Mouse (Mus musculus) kidney, postnatal 10 days (tissue): ENCODE data around the gene Rad17.

Source experiments
- DNase-seq: peaks from one replicate; pipeline ENCODE4 v3.0.0; 2021; ENCODE audit warnings: mixed read lengths

Rad17 gene

DNA sequence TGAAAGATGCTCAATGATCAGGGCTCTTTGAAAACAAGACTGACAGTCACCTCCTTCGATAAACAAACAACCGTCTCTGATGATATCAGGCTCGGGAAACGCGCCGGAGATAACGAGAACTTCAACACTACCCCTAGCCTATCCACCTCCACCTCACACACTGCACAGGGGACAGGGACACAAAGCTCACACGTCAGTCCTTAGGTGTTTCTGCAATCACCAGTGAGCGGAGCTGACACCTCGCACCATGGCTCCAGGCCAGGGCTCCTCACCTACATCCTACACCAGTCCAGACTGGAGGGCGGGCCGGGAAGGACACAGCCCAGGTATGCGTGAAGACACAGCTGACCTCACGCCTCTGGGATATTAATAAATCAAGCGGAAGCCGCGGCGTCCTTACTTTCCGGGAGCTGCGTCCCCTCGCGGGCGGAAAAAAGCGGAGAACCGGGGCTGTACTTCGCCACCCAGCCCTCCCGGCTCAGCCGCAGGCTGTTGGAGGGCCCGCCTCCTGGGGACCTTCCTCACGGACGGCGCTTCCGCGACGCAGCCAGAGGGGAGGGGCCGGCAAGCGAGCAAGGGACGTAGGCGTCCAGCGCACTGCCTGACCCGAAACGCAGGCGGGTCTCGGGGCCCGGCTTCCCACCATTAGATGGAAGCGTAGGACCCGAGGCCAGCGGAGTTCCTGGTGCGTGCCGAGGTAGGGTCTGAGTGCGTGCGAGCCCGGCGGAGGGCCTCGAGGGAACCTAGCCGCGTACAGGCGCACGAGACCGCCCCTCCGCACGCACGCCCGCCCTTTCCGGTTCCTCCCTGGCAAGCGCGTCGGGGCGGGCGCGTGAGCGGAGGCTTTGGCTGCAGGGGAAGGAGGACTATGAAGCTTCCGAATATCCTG, at the start of gene Rad17, which contains the start of gene Ak6:
Gene Rad17 (minus strand): TSS at position 502 of the 889 bp plus-strand sequence.
Gene Ak6 (plus strand): TSS at position 430 of the 889 bp plus-strand sequence.
- DNase-seq: peak; percentile 98

DNA sequence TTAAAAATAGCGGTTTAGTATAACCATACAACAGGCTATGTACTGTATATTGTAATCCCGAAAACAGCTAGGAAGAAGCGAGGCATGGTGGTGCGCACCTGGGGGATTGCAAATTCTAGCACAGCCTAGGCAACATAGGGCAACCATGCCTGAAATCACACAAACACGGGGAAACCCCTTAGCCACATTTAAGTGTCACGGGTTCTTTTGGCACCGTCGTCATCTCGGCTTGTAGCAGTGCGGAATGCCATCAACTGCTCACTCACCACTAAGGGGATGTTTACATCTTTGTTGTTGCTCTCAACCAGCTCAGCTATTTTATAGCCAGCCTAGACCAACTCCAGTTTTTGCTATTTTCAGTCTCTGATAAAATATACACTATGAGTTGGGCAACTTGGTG, 48.0 kb upstream of the Rad17 start:
- no peak for DNase-seq

DNA sequence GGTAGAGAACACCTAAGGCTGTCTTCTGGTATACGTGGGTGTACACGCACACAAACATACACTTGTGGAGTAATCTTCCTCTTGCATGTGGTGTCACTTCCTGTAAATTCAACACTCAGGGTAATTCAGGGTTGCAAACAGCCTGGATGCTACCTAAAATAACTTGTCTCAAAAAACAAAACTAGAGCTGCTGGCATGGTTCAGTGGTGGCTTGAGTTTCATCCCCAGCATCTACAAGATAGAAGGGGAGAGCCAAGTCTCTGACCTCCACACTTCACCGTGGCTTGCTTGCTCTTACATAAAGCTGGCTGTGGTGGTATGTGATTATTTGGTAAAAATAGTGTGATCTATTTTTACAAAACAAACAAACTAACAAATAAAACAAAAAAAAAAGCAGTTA, 46.7 kb upstream of the Rad17 start:
- DNase-seq: no peak

DNA sequence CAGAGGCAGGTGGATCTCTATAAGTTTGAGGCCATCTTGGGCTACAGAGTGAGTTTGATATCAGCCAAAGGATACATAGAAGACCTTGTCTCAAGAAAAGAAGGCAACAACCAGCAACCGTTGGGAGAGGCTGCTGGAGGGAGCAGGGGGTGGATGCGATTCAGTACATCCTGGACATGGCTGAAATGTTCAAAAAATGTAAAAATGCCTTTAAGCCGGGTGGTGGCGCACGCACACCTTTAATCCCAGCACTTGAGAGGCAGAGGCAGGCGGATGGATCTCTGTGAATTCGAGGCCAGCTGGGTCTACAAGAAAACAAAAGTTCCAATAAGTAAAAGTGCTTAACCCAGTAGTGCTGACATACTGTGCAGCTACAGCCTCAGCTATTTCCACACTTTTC, 36.7 kb upstream of the Rad17 start:
- DNase-seq: no peak

DNA sequence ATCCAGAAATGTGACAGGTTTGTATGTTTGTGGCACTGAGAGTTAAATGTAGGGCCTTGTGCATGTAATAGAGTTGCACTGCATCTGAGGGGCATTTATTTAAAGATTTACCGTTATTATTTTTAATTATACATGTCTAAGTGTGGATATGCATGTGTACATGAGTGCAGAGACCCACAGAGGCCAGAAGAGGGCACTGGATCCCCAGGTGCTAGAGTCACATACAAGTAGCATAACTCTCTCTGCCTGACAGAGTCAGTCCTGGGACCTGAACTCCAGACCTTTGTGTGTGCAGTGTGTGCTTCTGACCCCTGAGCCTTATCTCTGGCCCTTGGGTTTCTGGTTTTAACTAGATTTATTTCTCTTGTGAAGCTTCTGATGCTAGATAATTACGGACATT, 33.5 kb upstream of the Rad17 start:
- no peak for DNase-seq

DNA sequence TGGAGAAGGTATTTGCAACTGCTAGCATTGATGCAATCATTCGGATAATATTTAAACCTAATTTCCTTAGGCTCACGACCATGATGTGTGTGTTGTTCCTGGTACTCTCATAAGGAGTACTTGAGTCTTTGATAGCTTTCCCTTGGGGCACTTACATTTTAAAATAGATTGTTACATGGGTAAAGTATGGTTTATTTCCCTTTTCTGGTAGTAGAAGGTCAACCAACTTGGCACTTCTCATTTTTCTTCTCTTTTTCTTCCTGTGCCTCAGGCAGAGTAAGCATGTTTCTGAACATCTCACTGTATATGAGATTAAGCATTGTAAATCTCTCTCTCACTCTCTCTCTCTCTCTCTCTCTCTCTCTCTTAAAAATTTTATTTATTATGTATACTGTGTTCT, 32.0 kb upstream of the Rad17 start:
- no peak for DNase-seq

DNA sequence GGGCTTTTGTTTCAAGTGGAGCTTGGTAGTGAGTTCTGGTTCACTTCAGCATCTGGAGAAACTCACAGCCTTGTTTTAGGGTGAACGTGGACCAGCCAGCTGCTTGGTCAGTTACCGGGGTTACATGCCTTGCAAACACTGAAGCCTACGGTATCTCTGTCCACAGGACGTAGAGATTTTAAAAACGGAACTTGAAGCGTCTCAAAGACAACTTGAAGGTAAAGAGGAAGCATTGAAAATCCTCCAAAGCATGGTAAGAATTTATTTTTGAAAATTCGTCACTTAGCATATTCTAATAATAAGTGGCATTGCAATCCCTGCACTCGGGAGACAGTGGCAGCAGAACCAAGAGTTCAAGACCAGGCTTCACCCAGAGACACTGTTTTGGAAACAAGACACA, 30.8 kb upstream of the Rad17 start:
- DNase-seq: no peak

DNA sequence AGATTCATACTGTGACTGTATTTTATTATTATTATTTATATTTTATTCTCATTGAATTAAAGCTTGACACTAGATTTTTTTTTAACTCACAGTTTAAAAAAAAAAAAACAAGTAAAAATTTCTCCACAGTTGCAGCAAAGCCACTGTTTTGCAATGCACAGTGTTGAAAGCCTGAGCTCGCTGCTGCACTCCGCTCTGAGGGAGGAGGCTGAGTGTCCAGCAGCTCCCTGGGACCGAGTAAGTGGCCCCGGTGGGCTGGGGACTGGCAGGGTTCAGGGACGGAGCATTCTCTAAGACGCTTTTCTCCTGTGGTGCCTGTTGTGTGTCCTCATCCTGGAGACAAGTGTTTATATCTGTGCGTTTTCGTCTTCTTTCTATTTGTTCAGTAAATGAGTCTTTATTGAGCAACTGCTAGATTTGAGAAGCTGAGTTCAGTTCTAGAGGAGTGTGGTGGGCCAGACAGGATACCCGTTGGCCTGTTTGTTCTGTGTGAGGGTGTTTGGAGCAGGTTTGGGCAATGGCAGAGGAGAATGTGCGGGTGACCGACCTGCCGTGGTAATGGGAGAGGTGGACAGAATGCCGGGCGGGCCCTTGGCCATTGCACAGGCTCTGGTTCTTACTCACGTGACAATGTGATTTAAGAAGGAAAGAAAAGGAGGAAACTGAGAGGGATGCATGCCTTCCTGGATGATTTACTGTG, 25.2 kb upstream of the Rad17 start:
- no peak for DNase-seq

DNA sequence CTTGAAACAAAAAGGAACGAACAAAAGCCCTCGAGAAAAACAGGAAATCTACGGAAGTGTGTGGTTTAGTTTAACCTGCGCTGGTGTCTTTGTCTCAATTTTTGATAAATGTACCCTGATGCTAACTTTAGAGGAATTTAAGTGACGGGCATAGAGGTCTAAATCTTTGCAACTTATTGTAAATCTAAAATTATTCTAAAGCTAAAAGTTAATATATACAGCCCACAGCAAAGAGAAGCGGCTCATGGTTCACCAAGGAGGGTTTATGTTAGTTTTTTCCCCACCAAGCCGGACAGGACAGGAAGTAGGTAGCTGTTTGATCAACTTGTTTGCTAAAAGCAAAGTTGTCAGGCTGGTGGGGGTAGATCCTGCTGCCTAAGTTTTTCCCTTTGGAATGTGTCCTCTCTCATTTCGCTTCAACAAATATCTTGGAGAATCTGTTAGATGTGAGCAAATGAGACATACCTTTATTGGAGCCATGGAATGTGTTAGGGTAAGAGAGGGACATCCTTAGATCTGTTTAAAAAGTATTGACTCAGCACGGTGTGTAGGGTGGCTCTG, 19.4 kb upstream of the Rad17 start:
- no peak for DNase-seq

DNA sequence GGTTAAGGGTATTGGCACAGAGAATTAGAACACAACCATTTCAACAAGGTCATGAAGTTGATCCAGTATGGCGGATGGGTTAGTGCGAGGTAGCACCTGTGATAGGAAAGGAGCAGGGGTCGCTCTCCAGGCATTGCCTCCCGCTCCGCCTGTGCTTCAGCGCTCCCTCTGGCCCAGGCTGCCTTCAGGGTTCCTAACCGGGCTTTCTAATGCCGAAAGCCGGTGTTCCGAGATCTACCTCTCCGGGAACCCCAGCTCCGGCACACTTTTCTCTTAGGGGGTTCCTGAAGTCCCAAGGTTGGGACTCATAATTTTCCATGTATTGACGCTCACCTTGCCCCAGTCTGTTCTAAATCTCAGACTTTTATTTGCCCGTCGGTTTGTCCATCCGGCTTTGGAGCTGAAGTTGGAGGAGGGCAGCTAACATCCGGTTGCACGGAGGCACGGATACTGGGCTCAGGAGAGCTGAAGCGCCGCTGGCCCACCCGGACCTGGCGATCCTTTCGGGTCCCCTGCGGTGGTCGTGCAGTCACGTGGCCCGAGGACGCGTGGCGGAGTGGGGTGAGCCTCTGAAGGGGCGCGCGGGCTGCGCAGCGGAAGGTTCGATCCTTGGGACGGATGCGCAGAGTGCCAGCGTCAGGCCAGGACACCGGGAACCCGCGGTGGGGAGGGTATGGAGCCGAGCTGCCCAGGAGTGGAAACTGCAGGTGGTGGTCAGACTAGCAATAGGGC, 18.6 kb upstream of the Rad17 start, which contains the start of gene Ccdc125:
Gene Ccdc125 (plus strand): TSS at position 427 of the 732 bp plus-strand sequence.
- DNase-seq: peak; percentile 62

DNA sequence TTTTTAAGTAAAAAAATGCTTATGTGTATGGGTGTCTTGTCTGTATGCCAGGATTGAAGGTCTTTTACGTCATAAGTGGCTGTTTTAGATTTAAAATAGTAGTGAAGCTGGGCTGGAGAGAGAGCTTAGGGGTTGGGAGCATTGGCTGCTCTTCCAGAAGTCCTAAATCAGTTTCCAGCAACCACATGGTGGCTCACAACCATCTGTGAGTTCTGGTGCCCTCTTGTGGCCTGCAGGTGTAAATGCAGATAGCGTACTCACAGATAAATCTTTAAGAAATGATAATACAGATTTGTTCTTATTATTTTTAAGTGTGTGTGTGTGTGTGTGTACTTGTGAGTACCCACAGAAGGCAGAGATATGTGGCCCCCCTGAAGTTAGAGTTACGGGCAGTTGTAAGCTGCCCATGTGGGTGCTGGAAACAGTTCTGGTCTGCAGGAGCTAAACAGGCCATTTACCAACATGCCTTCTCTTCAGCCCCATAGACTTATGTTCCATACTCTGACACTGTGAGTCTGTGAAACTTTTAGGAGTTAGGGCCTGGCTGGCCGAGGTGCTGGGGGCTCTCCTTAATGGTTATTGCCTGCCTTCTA, 9.1 kb upstream of the Rad17 start:
- DNase-seq: peak; percentile 76

DNA sequence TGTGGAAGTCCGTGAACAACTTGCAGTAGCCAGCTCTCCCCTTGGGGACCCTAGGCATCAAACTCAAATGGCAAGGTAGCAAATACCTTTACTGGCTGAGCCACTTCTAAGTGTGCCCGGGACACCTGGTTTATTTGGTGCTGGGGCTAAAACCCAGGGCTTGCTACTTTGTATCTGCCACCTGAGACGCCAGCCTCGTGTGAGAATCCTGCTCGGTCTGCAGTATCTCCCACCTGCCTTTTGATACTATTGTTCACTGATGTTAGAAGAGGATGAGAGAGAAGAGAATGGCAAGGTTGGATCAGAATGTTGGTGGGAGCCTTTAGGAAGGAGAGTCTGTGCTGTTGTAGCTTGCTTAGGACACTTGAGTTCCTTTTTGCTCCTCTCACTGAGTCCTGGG, 7.2 kb upstream of the Rad17 start:
- DNase-seq: no peak

DNA sequence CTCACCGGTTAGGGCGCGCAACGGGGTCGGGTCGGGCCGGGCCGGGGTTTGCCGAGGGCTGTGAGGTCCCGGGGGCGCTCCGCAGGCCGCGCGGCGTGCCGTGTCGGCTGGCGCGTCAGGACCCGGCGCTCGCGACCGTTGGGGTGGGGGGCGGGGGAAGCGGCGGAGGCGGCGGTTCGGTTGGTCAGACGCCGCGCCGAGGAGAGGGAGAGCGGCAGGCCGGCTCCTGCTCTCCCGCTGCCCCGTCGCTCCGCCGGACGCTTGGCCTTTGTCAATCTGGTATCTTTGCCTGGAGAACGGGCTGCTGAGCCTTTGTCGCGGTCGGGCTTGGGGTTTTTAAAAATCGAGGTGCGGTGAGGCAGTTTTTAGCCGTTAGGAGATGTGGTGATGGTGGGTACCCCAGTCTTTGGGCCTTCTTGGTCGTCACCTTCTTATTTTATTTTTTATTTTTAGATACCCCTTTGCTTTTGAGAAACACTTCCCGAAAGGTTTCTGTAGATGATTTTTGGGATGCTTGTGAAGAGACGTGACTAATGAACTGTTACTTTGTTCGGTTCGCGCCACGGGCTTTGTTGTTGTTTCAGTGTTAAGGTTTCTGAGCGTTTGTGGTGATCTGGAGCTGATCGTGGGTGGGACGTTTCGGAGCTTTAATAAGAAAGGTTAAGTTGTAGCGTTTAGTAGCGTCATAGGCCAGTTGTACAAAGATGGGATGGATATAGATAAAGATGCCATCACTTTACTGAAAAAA, 762 bp upstream of the Rad17 start, which contains the start of gene Taf9:
Gene Taf9 (plus strand): TSS at position 141 of the 748 bp plus-strand sequence.
- no peak for DNase-seq

DNA sequence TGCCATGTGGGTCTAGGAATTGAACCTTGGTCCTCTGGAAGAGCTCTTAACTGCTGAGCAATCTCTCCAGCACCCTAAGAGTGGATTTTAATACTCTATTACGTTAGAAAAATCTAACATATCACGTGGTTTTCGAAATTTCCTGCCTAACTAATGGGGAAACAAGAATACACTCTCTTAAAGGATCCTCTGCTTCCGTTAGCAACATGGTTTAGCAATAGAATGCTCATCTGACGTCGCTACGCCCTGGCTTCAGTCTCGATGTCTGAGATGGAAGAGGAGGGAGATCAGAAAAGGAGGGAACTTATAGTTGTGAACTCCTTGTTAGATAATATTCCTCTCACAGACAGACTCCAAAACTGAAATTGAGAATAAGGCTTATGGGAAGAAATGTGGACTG, 2.6 kb downstream of the Rad17 start:
- no peak for DNase-seq

DNA sequence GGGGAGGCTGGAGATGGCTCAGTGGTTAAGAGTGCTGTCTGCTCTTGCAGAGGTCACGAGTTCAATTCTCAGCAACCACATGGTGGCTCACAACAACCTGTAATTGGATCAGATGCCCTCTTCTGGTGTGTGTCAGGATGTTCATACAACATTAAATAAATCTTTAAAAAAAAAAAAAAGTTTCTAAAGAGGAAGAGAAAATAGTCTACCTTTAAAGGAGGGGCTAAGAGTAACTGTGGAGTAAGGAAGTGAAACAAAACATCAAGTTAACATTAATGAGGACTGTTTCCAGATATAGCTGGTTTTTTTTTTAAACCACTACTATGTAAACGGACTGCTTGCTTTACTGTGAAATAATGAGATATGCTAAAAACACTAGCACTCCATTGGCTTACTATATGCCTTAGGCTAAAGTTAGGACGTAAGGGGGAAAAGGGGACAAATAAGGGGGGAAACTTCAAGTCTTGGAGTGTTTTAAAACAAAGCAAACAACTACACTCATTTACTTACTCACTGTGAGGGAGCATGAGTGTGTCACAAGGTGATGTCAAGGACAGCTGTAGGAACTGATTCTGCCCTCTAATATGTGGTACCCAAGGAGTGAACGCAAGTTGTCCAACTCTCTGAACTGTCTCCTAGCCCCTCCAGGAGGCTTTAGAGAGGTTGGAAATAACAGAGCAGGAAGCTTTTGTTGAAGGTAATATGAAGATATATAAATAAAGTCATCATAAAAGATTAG, 8.2 kb downstream of the Rad17 start:
- DNase-seq: no peak

DNA sequence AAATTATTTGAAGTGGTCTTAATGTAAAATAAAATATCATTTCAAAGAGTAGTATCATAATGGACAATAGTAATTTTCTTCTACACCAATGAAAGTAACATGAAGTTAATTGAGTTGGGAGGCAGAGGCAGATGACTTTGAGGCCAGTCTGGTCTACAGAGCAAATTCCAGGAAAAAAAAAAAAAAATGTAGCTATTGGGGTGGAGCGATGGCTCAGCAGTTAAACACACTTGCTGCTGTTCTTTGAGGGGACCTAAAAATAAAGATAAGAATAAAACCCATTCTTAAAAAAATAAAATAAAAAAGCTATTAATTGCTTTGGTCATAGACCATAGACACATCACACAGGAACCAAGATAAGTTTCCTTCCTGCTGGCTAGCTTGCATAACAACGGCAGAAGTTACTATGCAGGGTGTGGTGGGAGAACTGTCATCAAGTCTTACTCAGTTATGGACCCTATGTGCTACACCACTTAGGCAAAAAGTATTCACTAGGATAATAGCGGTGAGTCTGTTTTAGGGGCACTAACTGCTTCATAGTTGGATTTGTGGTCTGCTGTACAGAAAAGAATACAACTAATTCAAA, 16.7 kb downstream of the Rad17 start:
- DNase-seq: no peak

DNA sequence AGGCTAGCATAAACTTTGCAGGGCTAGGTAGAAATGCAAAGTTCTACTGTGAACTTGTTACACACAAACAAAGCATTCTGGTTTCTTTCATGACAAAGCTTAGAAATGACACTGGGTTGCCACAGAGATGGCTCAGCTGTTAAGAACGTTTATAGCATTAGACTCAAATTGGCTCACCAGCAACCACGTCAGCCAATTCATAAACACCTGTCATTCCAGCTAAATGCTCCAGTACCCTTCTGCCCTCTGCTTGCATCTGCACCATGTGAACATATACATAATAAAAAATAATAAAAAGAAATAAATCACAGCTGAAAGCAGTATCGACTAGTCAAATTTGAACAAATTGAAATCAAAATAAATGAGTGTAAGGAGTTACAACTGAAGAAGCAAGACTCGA, 28.6 kb downstream of the Rad17 start:
- DNase-seq: no peak

DNA sequence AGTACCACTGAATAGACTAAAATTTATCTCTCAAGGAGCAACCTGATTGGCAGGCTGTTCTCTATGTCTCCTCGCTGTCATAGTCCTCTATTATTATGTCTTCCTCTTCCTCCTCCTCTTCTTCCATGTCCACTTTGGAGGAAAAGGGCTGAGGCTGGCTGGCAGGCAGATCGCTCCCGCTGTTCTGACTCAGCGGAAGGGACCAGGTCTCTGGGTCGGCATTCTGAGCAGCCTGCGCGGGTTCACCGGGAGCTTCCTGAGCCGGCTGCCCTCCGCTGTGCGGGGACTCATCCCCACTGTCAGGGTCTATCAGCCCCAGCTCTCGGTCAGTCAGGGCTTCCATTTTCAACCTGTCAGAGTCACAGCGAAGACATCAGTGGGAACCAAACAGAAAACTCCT, 33.3 kb downstream of the Rad17 start:
- DNase-seq: no peak

DNA sequence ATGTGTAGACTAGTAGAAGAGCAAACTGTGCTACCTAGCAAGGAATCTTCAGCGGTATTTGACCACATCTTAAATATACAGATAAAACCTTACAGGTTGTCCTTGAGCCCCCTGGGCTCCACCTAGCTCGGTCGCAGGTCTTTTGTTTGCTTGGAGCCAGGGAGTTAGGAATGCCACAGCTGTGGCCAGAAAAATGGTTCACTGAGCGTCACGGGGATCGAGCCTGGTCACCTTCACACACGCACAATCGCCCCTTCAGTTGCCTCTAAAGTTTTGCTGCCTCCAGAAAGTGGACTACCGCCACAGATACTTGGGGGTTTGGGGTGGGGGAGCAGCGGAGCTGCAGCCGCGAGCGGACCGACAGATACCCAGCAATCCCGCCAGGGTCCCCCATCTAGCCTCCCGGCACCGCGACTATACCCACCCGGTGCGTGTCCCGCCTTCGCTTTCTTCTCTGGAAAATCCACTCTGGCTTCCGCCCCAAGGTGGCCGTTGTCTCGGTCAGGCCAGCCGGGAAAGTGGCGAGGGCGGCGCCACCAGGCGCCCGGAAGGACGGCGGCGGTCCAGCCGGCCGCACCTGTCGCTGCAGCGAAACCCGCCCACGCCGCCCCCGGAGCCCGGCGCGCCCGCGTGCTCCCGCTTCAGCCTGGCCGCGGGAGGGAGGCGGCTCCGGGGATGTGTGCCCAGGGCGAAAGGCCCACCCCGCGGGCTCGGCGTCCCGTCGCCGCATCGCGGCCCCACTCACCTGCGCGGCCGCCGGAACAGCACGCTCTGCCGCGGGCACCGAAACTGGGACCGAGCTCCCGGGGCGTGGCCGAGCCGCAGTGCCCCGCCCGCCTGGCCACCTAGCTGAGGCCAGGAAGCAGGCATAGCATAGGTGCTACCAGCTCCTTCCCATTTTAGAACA, 34.4 kb downstream of the Rad17 start, which contains the start of gene Marveld2:
Gene Marveld2 (minus strand): TSS at position 791 of the 907 bp plus-strand sequence.
- DNase-seq: peak; percentile 77
